Mouse (Mus musculus) heart, embryonic 14.5 days (tissue): ENCODE results near the gene Ptprk. TPM values are rescaled to one million over a fixed set of nuclear protein-coding genes. Genes with fewer than 3 reads are reported as not detected.

ENCODE experiments used
- ATAC-seq: fragments of 200-750 bp; cut with Nextera tagmentation; 2 replicates; pipeline ENCODE4 v1.8.0; 2017; ENCODE audit warnings: low read depth, moderate TSS enrichment; ENCODE audit not compliant: insufficient number of reproducible peaks, insufficient read depth, low FRiP score
- H3K27ac ChIP-seq, 2 experiments: fragments of 200-500 bp in 1 of 2; fragments of 300-500 bp in 1 of 2; sonication (generic) in 1 of 2; replicated peaks in 1 of 2; 2 replicates each; pipeline ENCODE4 v1.5.1; 2012 to 2014; ENCODE audit warnings: low read depth in 2 of 2, low read length in 2 of 2, control low read depth in 1 of 2, mild to moderate bottlenecking in 1 of 2, mixed read lengths in 1 of 2; ENCODE audit not compliant: control insufficient read depth in 1 of 2, insufficient read depth in 1 of 2
- H3K27me3 ChIP-seq: fragments of 300-500 bp; sonication (generic); 2 replicates; pipeline ENCODE4 v1.6.1; 2014; ENCODE audit warnings: mild to moderate bottlenecking, low read length, control low read depth; ENCODE audit not compliant: control insufficient read depth, insufficient read depth
- H3K36me3 ChIP-seq: fragments of 300-500 bp; sonication (generic); 2 replicates; pipeline ENCODE4 v1.6.1; 2014; ENCODE audit warnings: mild to moderate bottlenecking, control low read depth, low read length, mixed read lengths; ENCODE audit not compliant: control insufficient read depth, insufficient read depth
- H3K4me1 ChIP-seq, 2 experiments: fragments of 200-500 bp in 1 of 2; fragments of 300-500 bp in 1 of 2; sonication (generic) in 1 of 2; 2 replicates each; pipeline ENCODE4 v1.6.1; 2012 to 2014; ENCODE audit warnings: low read length in 2 of 2, control low read depth in 1 of 2, mixed read lengths in 1 of 2; ENCODE audit not compliant: control insufficient read depth in 2 of 2, insufficient read depth in 2 of 2
- H3K4me2 ChIP-seq: fragments of 300-500 bp; sonication (generic); 2 replicates; pipeline ENCODE4 v1.6.1; 2014; ENCODE audit warnings: mild to moderate bottlenecking, low read length
- H3K4me3 ChIP-seq, 2 experiments: fragments of 200-500 bp in 1 of 2; fragments of 300-500 bp in 1 of 2; sonication (generic) in 1 of 2; 2 replicates each; pipeline ENCODE4 v1.5.1; 2012 to 2014; ENCODE audit warnings: low read length in 2 of 2, mild to moderate bottlenecking in 2 of 2, control low read depth in 1 of 2, low read depth in 1 of 2, moderate library complexity in 1 of 2; ENCODE audit not compliant: control insufficient read depth in 1 of 2, insufficient read depth in 1 of 2
- H3K9ac ChIP-seq: fragments of 300-500 bp; sonication (generic); 2 replicates; pipeline ENCODE4 v1.6.1; 2014; ENCODE audit warnings: mild to moderate bottlenecking, low read length
- H3K9me3 ChIP-seq: fragments of 300-500 bp; sonication (generic); 2 replicates; pipeline ENCODE4 v1.6.1; 2016; ENCODE audit warnings: low read length, control low read depth; ENCODE audit not compliant: control insufficient read depth
- WGBS: fragments of 180-500 bp; shearing (Covaris S2); extraction: QIAGEN DNeasy Blood & Tissue Kit; methylation state at CpG from one replicate; pipeline ENCODE4 v1.1.7; 2014; 5-methylcytosine and 5-hydroxymethylcytosine counted together
- polyA plus RNA-seq: library from polyadenylated mRNA; unstranded; fragments of >200 nt; fragmentation: Nextera tagmentation; extraction: Ambion mirVana; gene quantifications from 2 replicates; pipeline ENCODE4 v1.2.1, GENCODE M21; 2014

Gene Ptprk
- polyA plus RNA-seq, 1 experiment from 2014 or later: 43.6 TPM

- Histone ChIP-seq H3K9me3 (no peaks in the 10 kb centered on the region), H3K4me3 (no peak overlapping the region), H3K36me3 (no peaks in the 10 kb centered on the region), H3K4me1 (no peaks in the 10 kb centered on the region), H3K4me2 (no peak overlapping the region), H3K27ac (no peak overlapping the region), H3K27me3 (no peaks in the 10 kb centered on the region), H3K9ac (no peak overlapping the region)
- no peak for ATAC-seq
- 73% methylated on average over 5 of the region's 5 CpGs for WGBS
Measured at GRCm38 (mm10) chr10:28338536-28338935, 263.9 kb downstream of the Ptprk start.

GRCm38 (mm10) chr10:28345196-28345681 lies 270.6 kb downstream of the Ptprk start:
- no peak overlapping the region for H3K4me2 ChIP-seq
- no peaks in the 10 kb centered on the region for H3K9me3 ChIP-seq
- WGBS: 93% methylated on average over 8 of the region's 8 CpGs
- no peak overlapping the region for H3K9ac ChIP-seq
- no peaks in the 10 kb centered on the region for H3K36me3 ChIP-seq
- no peaks in the 10 kb centered on the region; a peak in 2 of 4 replicates for H3K4me1 ChIP-seq
- no peak overlapping the region for H3K4me3 ChIP-seq
- no peak for ATAC-seq
- H3K27ac ChIP-seq: no peak overlapping the region
- no peaks in the 10 kb centered on the region for H3K27me3 ChIP-seq

- no peak overlapping the region for H3K4me2 ChIP-seq
- ATAC-seq: no peak
- WGBS: 89% methylated on average over 6 of the region's 6 CpGs
- H3K27me3 ChIP-seq: no peaks in the 10 kb centered on the region
- H3K9me3 ChIP-seq: no peaks in the 10 kb centered on the region
- H3K36me3 ChIP-seq: no peaks in the 10 kb centered on the region
- H3K4me1 ChIP-seq: peaks cover 5 to 15% of the 10 kb centered on the region in 2 experiments
- no peak overlapping the region for H3K4me3 ChIP-seq
- H3K27ac ChIP-seq: no peak overlapping the region
- H3K9ac ChIP-seq: no peak overlapping the region
Measured at GRCm38 (mm10) chr10:28365291-28365690, 290.7 kb downstream of the Ptprk start.

GRCm38 (mm10) chr10:28366065-28366677 lies 291.6 kb downstream of the Ptprk start:
- Histone ChIP-seq H3K9me3 (no peaks in the 10 kb centered on the region), H3K4me3 (no peak overlapping the region), H3K4me1 (peaks cover 5 to 14% of the 10 kb centered on the region in 2 experiments), H3K9ac (no peak overlapping the region), H3K36me3 (no peaks in the 10 kb centered on the region), H3K4me2 (no peak overlapping the region), H3K27me3 (no peaks in the 10 kb centered on the region), H3K27ac (no peak overlapping the region)
- ATAC-seq: no peak
- WGBS: 89% methylated on average over 5 of the region's 5 CpGs

GRCm38 (mm10) chr10:28369808-28370207 lies 295.2 kb downstream of the Ptprk start:
- no peak overlapping the region for H3K27ac ChIP-seq
- H3K9me3 ChIP-seq: no peaks in the 10 kb centered on the region
- no peaks in the 10 kb centered on the region for H3K27me3 ChIP-seq
- no peak overlapping the region for H3K9ac ChIP-seq
- whole genome bisulfite sequencing: 29% methylated on average over 2 of the region's 2 CpGs
- H3K36me3 ChIP-seq: no peaks in the 10 kb centered on the region
- H3K4me1 ChIP-seq: peaks cover 2 to 7% of the 10 kb centered on the region in 2 experiments; a peak in 3 of 4 replicates
- no peak overlapping the region for H3K4me2 ChIP-seq
- no peak overlapping the region for H3K4me3 ChIP-seq
- ATAC-seq: no peak

- H3K4me2 ChIP-seq: no peak overlapping the region
- peaks cover 0 to 4% of the 10 kb centered on the region in 2 experiments; a peak in 2 of 4 replicates for H3K4me1 ChIP-seq
- H3K9ac ChIP-seq: no peak overlapping the region
- no peak overlapping the region for H3K4me3 ChIP-seq
- H3K9me3 ChIP-seq: no peaks in the 10 kb centered on the region
- H3K27ac ChIP-seq: no peak overlapping the region
- no peaks in the 10 kb centered on the region for H3K36me3 ChIP-seq
- WGBS: 85% methylated on average over 1 of the region's 1 CpGs
- ATAC-seq: no peak
- H3K27me3 ChIP-seq: no peaks in the 10 kb centered on the region
Measured at GRCm38 (mm10) chr10:28374874-28375273, 300.3 kb downstream of the Ptprk start.

GRCm38 (mm10) chr10:28379752-28380488 lies 305.3 kb downstream of the Ptprk start:
- ATAC-seq: no peak

More at GRCm38 (mm10) chr10:28379752-28380488, 305.3 kb downstream of the Ptprk start:
- Histone ChIP-seq H3K27ac (no peak overlapping the region), H3K9ac (no peak overlapping the region), H3K4me1 (no peaks in the 10 kb centered on the region), H3K36me3 (peaks cover 8% of the 10 kb centered on the region), H3K4me3 (no peak overlapping the region), H3K9me3 (no peaks in the 10 kb centered on the region), H3K4me2 (no peak overlapping the region), H3K27me3 (no peaks in the 10 kb centered on the region)
- 83% methylated on average over 7 of the region's 7 CpGs for WGBS
